Mouse (Mus musculus) heart, adult 8-10 months (tissue): ENCODE data around the gene Grm5. TPM values are rescaled to one million over a fixed set of nuclear protein-coding genes. Genes with fewer than 3 reads are reported as not detected.
A peak's percentile ranks its signal among the peaks of the same experiment; 100 is the strongest.

ENCODE experiments used
- DNase-seq: peaks from one replicate; pipeline ENCODE4 v3.0.0; 2022; ENCODE audit warnings: low spot score
- total RNA-seq, 4 experiments: library from RNA; stranded (reverse); gene quantifications; 2 replicates each; pipeline ENCODE4 v1.2.4; 2022

Grm5 gene
- total RNA-seq, 4 experiments from 2014 or later = not detected

- DNase-seq = no peak
Measured at GRCm38 (mm10) chr7:87846082-87846481, 262.1 kb downstream of the Grm5 start.

DNA sequence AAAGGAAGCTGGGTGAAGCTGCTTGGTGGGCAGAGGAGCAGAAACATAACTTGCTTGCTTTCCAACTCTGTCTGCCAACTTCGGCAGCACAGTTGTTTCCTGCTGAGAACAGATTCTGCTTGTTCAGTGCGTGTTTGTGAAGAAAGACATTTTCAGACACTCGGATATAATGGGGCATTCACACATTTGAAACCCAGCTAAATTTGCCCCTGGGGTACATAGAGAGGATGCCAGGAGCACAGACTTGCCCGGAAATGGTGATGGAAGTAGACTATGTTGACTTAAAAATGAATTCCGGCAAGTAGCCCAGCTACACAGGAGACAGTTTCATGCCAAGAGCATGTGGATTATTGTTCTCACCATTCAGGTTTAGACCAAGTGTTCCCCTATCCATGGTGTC is 342.0 kb downstream of the Grm5 start:
- peak; percentile 3 for DNase-seq

GRCm38 (mm10) chr7:87937415-87937814 is 353.4 kb downstream of the Grm5 start:
- no peak for DNase-seq

- no peak for DNase-seq
Measured at GRCm38 (mm10) chr7:87938265-87938664, 354.3 kb downstream of the Grm5 start.

GRCm38 (mm10) chr7:87950205-87950604 is 366.2 kb downstream of the Grm5 start:
- DNase-seq = no peak

GRCm38 (mm10) chr7:87973216-87973615 is 389.2 kb downstream of the Grm5 start:
- DNase-seq = no peak

- no peak for DNase-seq
Measured at GRCm38 (mm10) chr7:87975041-87975440, 391.1 kb downstream of the Grm5 start.

DNA sequence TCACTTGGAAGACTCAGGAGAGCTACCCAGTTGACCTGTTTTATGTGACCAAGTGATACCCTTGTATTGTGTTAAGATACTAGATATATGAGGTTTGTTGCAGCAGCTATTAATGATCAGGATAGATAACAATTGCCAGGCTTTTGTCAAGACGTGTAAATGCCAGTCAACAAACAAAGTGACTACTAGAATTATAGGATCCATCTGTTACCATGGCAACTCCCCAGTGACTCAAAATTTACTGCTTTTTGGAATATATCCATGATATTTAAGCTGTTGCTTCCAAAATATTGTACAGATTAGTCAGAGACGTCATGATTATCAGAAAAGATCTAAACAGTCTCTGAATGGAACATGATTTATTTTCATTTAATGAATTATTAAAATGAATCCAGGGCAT is 399.5 kb downstream of the Grm5 start:
- DNase-seq = no peak

DNA sequence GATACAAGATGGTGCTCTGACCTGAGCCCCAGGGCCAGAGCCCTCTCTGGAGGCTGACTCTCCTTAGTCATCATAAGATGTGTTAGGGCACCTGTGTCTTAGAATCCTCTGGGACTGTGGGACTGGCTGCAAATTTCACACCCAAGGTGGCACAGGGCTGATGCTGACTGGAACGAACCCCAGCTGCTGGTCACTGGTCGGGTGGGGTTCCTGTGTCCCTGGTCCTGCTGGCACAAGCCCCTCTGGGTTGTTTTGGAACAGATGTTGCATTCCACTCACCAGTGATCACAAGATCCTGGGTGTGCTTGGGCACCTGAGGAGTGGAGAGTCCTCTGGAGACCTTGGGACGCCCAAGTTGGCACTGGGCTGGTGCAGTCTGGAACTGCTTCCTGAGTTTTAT is 430.5 kb downstream of the Grm5 start:
- DNase-seq = no peak

DNA sequence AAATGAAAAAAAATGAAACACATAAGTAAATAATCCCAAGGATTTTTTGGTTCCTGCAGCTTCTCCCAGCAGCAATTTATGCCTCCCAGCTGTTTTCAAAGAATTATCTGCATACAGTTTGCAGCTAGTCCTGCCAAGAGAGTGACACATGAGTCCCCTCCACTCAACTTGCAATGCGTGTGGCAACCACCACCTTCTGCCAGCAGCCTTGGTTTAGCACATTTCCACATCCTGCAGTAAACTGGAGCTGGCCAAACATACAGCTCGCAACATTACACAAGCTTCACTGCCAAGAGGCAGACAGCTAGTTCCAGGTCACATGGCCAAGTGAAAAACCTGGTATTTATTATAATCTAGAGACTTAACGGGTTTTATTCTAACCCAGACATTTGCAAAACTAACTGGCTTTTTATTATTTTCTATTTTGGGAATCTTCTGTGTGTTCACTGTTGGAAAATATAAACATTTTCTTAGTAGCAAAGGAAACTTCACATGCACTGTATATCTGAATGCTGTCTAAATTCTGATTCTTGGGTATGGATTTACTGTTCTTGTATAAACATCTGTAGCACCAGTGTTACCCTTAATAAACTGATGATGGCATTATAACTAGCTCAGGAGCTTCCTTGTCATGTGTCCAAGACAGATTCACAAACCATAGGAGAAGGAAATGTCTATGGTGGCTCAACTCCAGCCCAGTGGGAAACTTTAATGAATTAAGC is 443.6 kb downstream of the Grm5 start:
- no peak for DNase-seq

DNA sequence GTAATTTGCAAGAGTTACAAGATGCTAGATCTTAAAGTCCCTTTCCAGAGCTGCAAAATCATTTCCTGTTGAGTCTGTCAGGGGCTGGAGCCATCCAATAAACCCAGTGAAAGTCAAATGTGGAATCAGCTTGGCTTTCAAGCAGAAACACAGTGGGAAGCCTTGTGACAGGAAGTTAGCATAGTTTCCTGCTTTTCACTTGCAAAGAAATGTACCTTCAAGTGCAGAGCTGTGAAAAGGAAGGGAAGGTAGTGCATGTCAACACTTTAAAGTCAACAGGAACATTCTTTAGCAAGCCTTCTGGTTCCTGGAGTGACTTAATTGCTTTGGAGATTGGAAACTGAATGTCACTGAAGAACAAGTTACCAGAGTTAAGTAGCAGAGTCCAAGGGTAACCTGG is 463.4 kb downstream of the Grm5 start:
- DNase-seq = no peak

DNA sequence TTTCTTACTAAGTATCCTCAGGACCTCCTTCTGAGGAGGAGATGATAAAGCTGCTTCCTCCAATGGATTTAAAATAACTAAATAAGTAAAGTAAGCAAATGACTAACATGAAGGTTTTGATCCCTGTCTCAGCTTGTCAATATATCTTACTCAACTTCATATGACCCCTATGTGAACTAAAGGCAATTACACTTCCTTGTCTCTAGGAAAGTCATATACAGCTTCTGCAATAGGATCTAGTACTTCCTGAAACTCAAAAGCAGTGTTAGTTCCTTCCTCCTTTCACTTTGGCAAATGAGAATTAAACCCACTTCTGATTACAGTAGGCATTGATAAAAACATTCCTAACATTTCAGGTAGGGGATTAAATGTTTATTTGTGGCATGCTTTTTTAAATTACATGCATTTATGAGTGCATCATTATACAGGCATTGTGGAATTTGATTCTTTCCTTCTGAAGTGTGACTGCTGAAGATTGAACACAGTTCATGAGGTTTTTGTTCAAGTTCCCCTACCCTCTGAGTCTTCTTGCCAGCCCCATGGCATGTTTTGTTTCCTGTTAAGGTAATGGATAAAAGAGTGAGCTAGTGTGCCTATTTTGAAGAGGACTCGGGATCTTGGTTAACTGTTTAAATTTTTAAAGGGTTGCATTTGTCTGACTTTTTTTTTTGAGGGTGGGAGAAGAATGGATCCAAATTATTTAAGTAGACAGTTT is 470.4 kb downstream of the Grm5 start:
- no peak for DNase-seq

DNA sequence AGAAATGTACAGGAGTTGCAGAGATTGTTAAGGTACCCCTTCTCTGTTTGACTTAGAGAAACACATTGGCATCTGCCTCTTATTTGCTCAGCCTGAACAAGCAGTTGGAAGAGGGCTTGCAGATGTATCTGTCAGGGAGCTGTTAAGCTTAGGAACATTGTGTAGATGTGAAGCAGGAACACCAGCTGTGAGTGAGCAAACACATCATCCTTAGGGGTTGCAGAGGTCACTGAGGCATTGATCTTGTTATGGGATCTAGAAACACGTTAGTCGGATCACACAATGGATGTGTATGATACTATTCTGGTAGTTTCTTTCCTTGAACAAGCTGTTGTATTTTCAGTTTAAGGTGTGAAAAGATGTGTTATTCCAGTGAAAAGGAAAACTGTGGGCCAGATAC is 472.5 kb downstream of the Grm5 start:
- no peak for DNase-seq

DNA sequence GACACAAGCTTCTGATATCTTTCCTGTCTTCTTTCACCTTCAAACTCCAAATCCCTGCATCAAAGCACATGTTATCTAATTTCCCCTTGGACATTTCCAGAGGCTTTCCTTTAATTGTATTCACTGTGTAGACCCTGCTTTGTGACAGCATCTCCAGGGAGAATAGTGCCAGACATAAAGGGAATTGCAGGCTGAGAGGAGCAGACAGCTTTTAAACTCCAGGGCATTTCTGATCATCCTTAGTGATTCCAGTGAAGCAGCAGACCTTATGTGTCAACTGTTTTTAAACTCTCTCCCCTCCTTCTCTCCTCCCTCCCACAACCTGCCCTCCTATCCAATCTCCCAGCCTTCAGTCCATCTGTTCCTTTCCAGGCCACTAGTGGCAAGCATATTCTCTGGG is 507.1 kb downstream of the Grm5 start:
- no peak for DNase-seq

DNA sequence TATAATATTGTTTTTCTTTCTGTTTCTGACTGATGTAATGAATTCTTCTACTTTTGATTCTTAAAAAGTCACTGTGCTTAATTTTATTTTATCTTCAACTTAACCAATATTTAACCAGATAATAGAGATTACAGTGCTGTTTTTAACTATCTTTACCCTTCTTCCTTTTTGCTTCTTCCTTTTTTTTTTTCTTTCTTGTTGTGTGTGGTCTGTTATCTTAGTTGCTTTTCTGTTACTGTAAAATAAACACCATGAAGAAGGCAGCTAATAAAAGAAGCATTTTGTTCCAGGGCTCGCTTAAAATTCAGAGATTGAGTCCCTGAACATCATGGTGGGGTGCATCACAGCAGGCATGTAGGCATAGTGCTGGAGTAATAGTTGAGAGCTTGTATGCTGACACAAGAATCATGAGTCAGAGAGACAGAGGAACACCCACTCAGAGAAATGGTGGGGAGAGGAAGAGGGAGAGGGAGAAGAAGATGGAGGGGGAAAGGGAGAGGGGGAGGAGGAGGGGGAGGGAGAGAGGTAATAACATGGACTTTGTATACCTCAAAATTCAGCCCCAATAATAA is 512.7 kb downstream of the Grm5 start:
- no peak for DNase-seq

DNA sequence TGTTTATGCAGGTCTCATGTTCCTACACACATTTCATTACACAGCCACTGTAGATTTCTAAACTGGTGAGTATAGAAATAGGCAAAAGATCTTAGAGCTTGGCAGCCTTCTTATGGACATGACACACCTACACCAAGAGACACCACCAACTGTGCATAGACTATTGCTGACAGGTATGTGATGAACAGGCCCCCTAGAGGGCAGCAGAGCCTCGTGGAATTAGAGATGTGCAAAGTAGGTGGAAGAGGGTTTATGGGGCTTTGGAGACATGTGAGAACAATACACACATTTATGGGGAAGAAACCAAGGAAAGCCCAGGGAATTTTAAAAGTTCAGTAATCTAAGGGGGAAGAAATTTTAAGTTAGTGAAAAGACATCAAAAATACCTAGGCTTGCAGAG is 513.7 kb downstream of the Grm5 start:
- peak; percentile 56 for DNase-seq

DNA sequence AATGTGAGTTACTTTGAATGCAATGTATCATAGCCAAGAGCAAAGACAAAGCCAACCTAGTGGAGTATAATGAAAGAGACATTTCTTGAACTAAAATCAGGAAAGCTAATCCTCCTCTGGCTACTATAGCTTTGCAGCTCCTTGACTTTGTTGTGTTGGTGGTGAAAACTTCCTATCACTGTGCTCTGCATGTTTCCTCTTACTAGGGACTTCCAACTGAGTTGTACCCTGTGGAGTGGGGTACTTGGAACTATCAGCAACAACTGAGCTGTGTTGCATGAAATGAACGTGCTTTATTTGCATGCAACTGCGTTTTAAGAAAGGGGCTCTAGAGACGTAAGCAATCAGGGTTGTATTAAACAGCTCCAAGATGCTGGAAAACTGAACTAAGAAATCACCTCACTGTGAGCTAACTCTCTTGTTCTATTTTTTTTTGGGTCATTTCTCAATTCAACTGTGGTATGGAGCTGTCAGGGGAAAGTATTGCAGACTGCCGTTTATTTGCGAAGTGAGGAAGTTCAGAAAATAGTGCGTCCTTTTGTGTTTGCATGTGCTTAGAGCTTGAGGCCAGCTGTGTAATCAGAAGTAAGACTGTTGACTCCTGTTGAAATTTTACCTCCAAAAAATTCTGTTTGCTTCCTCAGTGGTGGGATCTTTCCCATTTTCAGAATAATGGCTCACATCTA is 532.9 kb downstream of the Grm5 start:
- no peak for DNase-seq

DNA sequence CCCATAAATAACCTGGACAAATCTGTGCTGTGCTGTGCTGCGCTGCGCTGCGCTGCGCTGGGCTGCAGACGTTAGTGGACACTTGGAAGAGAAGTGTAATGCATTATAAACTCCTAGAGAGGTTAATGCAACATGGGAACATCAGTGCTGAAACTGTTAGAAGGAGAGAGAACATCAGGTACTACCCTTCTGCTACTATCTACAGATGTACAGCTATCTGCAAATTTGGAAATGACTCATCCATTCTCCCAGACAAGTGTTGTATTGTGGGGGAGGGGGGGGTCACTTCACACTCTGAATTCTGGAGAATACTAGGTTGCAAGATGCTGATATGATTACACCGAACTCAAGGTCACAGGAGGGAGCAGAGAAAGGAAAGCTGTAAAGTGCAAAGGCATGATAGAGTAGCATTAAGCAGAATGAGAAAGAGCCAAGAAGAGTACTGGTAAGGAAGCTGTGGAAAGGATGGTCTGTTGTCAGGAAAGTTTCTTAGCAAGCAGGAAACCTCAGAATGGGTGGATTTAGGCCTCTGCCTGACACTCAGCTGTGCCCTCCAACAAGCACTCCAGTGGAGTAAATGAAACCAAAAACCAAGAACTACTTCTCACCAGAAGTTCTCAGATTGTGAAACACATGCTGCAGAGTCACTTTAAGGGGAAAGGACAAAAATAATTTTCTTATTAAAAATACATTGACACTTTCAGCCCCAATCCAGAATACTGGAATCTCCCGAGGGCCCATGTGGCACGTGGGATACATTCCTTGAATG is 544.3 kb downstream of the Grm5 start:
- DNase-seq = peak; percentile 4

DNA sequence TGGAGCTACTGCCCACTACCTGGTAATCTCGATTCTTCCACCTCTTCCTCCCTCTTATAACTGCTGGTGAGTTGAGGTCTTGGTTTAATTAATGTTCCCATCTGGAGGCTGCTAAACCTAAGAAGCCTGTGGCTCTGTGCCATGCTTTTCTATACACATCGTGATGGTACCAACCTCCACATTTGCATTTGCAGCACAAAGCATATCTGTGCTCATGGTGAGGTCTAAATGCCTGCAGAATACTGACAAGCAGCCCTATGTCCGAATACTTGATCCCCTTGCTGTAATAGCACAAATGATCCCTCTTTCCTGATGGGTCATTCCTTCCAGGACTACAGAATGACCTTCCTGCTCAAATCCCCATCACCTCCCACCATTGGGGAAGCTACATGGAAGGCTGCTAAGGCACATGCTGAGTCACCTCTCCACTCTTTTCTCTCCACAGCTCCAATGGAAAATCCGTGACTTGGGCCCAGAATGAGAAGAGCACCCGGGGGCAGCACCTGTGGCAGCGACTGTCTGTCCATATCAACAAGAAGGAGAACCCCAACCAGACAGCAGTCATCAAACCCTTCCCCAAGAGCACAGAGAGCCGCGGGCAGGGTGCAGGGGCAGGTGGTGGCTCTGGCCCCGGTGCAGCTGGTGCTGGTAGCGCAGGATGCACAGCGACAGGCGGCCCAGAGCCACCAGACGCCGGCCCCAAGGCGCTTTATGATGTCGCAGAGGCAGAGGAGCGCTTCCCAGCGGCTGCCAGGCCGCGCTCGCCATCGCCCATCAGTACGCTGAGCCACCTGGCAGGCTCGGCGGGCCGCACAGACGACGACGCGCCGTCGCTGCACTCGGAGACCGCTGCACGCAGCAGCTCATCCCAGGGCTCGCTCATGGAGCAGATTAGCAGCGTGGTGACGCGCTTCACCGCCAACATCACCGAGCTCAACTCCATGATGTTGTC is 545.8 kb downstream of the Grm5 start:
- DNase-seq = no peak

DNA sequence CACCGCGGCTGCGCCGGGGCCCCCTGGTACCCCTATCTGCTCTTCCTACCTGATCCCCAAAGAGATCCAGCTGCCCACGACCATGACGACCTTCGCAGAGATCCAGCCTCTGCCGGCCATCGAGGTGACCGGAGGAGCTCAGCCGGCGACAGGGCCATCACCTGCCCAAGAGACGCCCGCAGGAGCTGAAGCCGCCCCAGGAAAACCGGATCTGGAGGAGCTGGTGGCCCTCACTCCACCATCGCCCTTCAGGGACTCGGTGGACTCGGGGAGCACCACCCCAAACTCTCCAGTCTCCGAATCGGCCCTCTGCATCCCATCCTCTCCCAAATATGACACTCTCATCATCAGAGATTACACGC is 546.5 kb downstream of the Grm5 start:
- DNase-seq = no peak
